Mouse (Mus musculus): ENCODE data around the gene Spata13.

Gene Spata13

DNA sequence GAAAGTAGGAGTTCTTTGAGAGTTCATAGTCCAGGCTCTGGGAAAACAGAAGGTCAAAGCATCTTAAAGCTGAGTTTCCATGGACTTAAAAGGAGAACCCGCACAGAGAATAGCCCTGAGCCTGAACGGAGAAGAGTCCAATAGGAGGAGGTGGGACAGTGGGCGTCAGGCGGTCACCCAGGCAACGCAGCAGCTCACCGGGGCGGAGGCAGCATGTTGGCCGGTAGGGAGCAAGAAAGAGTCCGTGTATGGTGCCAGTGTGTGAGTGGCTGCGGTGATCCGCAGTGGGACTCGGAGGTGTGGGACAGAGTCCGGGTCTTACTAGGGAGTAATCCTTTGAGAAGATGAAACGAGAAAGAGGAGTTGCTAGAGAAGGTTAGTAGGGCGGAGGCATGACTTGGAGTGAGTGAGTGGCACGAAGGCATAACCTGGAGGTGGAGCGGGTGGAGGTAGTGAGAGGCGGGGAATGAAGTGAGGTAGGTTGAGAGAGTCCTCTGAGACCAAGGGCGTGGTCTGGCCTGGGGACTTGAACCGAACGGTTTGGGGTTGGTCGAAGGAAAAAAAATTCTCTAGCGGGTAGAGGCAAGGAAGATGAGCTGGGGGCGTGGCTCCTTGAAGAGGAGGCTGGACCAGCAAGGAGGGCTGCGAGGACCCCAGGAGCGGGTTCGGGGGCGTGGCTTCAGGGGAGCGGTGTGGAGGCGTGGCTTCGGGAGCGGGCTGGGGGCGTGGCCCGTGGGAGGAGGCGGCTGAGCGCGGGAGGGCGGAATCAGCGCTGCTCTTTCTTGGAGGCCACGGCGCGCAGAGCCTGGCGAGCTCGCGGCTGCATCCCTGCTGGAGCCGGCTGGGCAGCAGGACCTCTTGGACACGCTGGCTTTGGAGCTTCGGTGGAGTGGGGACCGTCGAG is at the start of gene Spata13:
Gene Spata13 (plus strand): TSS at position 41 of the 904 bp plus-strand sequence.
- peak; percentile 95 for DNase-seq (ENCODE audit: inconsistent ontology term)

DNA sequence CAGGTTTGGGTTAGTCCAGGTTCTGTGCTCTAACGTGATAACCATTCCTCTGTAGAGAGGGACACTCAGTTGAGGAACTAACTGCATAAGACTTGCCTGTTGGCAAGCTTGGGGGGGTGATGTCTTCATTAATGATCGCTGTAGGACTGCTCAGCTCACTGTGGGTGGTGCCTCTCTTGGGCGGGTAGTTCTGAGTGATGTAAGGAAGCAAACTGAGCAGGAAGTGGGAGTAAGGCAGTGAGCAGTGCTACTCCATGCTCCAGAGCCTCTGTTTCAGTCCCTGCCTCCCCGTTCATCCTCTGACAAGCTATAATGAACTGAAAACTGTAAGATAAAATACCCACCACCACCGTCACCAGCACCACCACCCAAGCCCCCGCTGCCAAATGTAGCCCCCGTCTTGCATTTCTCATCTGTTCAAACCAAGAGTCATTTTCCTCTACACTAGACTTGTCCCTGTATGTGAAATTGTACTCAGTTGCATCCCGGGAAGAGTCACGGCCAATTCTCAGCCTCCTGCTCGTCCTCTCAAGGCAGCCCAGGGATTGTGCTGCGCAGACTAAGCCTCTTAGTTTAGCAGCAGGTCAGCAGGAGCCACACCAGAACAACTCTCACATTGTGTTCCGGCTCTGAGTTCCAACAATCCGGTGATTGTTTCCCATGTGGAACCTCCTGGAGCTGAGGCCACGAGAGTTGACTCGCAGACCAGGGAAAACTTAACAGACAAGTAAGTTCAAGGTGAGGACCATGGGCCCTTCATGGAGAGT is 46.9 kb upstream of the Spata13 start:
- peak; percentile 42 for DNase-seq (ENCODE audit: inconsistent ontology term)

DNA sequence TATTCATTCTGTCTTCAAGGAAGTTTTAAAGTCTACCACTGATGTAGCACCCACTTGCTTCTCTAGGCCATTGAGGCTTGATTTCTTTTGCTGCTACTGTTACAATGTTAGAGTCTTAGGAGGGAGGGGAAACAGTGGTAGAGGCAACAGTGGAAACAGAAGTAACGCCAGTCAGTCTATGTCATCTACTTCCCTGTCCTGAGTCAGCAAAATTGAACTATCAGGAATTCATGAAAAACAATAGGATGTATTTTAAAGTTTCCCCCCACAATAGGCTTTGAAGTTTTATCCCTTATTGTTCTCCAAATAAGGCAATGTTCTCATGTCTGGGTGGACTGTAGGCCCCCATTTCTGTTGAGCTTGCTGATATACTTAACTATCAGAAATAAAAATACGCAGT is 44.8 kb upstream of the Spata13 start:
- no peak for DNase-seq (ENCODE audit: inconsistent ontology term)

DNA sequence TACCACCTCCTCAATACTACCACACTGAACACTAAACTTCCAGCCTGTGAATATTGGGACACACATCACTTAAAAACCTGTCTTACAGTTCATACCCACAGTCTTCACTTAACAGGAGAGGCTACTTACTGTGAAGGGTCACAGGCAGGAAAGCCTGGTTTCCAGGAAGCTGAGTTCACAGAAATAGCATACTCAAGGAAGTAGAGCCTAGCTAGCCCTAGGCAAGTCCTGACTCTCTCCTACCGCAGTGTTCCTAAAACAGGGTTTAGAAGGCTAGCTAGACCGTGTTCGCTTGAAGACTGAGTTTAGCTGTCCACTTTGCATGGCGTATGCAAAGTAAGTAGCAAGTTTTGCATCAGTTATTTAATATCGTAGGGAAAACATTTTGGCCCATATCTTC is 41.5 kb upstream of the Spata13 start:
- DNase-seq (ENCODE audit: inconsistent ontology term): no peak

DNA sequence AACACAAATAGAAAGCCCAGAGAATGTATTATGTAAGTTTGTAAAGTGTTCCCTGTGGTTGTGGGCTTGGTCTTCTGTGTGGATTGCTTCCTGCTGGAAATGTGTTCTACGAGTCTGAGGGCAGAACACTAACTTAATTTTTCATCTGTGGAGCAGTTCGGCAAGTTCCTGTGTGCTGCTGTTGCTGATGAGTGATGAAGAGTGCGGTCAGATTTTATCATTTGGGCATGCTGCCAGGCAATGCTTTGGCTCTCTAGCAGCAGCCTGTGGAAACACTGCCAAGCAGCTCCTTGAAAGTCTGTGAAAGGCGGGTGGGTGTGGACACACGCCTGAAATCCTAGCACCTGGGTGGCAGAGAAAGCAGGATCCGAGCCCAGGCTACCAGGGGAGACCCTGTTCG is 41.0 kb upstream of the Spata13 start:
- DNase-seq (ENCODE audit: inconsistent ontology term): peak; percentile 39

DNA sequence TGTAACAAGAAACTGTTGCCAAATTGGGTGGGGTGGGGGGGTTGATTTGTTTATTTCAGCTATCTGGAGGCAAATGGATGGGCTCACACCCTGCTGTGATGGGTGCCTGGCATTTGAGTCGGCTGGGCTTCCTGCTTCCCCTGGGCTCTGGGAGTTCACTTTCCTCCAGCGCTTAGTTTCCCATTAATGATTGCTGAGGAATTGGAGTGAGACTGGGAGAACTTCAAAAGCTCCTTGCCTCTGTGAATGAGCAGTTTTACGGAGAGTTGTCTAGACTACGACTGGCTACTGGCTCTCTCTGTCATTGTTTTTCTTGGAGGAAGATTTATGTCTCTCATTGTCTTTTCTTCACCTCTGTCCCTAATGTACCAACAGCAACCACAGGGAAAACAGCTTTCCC is 36.2 kb upstream of the Spata13 start:
- DNase-seq (ENCODE audit: inconsistent ontology term): no peak

DNA sequence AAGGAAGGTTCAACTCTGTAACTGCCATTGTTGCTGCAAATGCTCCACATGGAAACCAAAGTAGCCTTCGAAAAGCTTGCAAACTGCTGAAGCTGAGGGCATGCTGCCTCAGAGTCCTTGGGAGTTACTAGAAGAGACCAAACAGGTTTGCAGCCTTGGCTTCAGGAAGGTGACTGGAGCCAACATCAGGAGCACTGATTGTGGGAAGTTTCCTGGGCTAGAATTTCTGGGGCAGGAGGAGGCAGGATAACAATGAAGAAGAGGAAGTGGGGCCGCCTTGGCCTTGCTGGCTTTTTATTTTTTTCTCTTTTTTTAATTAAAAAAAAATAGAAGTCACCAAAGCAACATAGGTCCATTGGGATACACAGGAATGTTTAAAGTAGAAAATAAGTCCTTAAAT is 34.8 kb upstream of the Spata13 start:
- no peak for DNase-seq (ENCODE audit: inconsistent ontology term)

DNA sequence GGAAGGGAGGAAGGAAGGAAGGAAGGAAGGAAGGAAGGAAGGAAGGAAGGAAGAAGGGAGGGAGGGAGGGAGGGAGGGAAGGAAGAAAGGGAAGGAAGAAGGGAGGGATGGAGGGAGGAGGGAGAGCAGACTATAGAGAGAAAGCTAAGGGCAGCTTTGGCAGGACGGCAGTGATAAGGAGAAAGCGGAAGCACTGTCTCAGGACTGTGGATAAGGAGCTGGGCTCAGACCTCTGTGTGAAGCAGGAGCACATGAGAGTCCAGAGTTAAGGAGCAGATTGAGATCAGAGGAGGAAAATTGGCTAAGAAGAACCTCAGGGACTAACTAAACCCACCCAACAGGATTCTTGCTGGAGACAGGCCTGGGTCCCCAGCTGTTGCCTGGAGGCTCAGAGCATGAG is 28.2 kb upstream of the Spata13 start:
- DNase-seq (ENCODE audit: inconsistent ontology term): no peak

DNA sequence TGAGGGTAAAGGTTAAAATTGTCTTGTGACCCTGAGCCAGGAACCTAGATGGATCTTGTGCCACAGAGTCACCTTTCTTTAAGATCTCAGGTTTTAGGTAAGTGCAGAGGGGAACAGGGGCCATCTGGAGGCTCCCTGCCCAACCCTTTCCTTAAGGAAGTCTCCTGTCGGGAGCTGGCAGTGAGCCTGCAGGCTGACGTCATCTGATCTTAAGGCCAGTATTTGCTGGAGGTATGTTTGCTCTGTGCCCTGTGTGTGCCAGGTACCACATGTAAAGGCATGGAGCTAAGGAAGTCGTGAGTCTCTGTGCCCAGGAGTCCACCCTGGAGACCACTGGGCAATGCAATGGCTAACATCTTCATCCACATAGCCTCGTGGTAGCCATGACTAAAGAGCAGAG is 27.6 kb upstream of the Spata13 start:
- no peak for DNase-seq (ENCODE audit: inconsistent ontology term)

DNA sequence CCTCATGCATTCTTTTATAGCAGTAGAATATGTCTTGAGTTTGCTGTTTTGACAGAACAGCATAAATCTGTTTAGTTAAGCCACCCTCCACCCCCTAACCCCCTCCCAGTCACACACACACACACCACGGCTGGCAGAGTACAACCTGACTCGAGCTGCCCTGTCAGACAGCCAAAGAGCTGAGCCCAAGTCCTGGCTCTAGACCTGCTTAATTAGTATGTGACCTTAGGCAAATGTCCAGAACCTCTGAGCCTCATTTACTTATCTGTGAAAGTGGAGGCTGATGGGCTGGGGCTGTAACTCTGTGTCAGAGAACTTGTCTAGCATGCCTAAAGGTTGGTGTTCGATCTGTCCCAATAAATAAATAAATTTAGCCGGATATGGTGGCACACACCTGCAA is 26.1 kb upstream of the Spata13 start:
- no peak for DNase-seq (ENCODE audit: inconsistent ontology term)

DNA sequence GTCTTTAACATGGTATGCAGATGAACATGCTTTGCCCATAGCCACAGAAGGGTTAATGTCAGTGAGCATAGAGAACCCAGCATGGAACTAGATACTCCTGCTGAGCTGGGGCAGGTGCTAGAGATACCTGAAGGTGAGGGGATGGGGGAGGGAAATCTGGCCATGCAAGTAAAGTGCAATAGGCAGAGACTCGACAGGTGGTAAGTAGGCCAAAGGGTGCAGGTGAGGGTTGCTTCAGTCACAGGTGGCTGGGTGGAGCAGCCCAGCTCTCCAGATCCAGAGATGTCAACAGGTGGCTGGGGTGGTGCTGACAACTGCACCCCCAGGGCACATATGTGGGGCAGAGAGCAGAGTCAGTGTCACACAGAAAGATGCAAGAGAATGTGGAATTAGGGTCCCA is 24.6 kb upstream of the Spata13 start:
- no peak for DNase-seq (ENCODE audit: inconsistent ontology term)

DNA sequence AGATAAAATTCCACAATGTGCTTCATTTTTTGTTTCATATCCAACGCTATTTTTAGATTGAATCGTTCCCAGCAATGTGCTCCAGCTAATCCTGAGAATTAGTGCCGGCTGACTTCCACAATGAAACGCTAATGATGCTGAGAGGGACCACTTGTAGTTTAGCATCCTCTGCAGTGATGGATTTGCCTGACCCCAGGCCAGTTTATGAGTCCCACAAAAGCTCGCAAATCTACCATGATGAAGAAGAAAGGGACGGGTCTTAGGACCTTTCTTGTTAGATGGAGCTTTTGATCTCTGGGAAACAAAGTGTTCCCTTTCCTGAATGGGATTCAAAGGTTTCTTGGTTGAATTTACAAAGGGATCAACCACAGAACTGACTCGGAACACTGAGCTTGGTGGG is 21.1 kb upstream of the Spata13 start:
- DNase-seq (ENCODE audit: inconsistent ontology term): no peak

DNA sequence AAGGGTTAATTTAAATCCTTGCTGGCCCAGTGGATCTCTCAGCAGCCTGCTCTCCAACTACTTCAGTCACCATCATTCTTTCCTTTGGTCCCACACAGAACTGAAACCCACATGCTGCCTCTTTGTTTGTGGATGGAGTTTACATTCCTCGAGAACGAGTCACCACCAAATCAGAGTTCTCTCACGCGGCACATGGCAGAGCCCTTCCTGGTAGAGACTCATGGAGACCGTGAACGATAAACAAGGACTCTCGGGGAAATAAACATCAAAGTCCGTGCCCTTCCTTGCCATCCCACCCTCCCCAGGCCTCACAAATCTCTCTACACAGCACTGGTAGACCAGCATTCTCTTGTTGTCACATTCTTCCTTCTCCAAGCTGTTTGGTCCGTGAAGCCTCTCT is 12.7 kb upstream of the Spata13 start:
- DNase-seq (ENCODE audit: inconsistent ontology term): peak; percentile 91

DNA sequence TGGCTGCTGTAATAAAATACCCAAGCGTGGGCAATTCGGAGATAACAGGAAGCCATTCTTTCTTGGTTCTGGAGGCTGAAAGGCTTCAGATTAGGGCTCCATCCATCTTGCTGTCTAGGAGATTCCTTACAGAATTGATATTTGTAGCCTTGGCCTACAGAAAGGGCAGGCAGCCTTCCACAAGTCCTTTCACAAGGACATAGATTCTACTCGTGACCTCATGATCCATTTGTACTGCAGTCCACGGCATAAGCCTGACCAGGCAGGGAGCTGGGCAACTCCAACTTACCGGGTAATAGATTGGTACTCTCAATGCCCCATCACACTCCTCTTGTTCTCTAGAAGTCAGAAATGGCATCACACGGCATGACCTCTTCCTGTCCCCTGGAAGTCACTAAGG is 8.3 kb upstream of the Spata13 start:
- no peak for DNase-seq (ENCODE audit: inconsistent ontology term)

DNA sequence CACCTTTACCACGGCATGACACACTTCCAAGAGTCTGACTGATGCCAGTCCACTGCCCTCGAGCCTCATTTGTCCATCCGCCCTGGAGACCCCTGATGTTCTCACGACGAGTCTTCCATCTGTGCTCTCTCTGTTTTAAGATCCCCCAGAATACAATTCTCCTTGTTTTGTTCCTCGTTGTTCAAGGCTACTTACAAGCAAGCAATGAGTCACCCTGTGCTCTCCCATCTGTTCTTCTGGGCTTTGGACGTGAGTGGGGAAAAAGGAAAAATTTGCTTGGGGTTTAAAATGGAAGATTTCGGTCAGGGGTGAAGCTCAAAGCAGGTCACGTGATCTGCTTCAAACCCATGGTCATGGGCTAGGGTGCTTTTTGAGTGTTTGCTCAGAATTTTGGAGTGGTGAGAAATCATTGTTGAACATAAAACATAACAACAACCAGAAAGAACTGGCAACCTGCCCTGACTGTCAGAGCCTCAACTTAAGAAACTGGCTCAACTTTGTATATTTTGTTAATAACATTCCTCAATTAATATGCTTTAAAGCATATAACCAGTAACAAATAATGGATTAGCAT is 3.8 kb upstream of the Spata13 start:
- DNase-seq (ENCODE audit: inconsistent ontology term): no peak

DNA sequence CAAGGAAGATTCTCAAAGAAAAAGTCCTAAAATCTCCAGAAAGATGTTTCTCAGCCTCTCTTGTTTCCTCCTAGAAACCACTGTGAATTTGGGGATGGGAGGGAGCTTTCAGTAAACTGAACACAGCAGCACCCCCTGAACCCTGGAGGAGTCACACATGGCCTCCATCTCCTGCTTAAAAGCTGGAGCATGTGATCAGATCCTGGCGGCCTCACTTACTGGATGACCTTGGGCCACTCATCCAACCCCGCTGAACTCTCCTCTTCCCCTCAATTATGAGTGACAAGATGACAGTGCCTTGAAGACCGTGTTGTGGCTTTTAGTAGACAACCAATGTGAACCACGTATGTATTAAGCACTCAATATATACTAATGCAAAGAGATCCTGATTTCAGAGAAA is 2.8 kb upstream of the Spata13 start:
- no peak for DNase-seq (ENCODE audit: inconsistent ontology term)

DNA sequence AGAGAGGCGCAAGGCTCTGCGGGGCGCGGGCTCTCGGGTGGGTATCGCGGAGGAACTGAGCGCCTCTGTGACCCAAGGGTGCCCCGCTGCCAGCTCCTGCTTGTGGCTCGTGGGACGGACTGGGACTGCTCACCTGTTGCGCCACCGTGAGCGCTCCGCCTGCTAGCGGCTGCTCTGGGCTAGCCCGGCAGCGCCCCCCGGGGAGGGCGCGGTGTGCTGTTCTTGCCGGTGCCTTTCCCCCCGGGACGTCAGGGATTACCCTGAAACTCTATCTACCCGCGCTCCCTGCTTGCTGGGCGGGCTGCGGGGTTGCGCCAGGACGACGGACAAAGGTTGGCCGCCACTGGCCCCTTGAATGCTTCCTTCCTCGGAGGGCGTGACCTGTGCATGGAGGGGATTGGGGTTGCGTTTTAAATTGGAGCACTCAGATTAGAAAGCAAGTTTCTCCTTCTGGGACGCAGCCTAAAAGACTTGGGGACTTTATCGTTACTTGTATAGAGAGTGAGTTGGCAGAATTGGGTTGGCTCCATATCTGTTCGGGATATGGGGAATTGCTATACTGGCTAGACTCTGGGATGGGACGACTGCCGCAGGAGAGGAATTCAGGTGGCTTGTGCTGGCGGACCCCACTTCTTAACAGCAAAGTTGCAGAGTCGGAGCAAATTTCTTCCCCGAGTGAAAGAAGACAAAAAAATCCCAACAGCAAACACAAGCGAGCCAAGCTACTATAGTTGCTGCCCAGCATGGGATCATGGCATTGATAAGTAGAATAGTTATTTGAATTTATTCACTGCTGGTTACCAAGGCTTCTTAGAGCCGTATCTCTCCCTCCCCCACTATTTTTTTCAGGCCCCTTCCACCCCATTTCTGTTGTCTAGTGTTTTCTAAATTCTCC is 1.3 kb downstream of the Spata13 start:
- DNase-seq (ENCODE audit: inconsistent ontology term): no peak

DNA sequence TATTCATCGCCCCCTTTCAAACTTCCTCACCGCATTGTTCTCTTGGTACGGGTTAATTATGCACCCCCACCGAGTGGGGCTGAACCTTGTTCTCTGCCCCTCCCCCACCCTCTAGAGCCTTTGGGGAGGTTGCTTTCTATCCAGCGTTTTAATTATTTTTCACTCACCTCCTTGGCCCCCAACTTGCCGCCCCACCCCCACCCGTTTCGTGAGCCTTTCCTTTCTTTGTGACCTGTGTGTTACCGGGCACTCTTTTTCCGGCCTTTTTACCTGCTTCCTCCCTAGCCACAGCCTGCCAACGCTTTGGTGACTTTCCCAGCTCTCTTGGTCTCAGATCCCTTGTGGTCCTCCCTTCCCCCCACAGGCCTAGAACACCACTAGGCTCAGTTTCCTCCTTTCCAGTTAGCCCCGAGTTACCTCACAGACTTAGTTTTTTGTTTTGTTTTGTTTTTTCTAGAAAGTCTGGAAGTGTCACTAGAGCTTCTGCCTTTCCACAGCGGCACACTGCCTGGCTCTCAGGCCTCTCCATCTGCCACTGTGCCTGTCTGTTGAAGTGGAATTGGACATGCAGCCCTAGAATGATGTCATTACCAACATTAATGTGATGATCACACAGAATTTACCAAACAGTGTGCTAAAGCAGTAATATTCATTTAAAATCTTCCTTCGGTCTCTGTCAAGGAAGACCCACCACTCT is 2.3 kb downstream of the Spata13 start:
- peak; percentile 33 for DNase-seq (ENCODE audit: inconsistent ontology term)

DNA sequence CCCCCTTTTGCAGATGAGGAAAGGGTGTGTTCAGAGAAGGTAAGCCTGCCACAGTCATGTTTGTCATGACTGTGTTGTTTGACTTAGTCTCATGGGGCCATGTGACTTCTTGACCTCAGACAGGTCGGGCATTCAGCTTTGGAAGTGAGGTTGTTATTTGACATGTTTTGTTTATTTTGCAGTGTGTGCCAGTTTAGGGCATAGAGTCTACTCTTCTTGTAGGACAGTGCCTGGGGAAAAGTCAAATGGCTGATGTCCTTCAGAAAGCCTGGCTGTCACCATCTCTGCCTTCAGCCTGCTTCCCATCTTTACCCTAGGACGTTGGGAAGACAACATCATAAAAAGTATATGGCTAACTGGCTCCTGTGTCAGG is 2.8 kb downstream of the Spata13 start:
- DNase-seq (ENCODE audit: inconsistent ontology term): no peak

DNA sequence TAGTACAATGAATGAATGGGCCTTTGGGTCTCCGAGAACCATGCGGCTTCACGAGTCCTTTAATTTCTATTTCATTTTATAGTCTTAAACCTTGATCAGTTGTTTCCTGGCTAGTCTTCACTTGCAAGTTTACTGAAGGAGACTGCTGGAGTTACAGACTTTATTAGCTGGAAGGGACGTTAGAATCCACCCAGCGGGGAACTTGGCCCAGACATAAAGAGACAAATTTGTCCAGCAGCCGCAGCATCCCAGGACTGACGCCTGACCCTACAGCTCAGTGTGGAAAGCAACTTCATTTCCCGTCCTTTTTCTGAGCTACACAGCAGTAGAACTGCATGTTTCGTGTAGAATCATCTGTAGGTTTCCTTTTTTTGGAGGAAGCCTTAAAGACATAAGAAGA is 3.2 kb downstream of the Spata13 start:
- peak; percentile 28 for DNase-seq (ENCODE audit: inconsistent ontology term)

DNA sequence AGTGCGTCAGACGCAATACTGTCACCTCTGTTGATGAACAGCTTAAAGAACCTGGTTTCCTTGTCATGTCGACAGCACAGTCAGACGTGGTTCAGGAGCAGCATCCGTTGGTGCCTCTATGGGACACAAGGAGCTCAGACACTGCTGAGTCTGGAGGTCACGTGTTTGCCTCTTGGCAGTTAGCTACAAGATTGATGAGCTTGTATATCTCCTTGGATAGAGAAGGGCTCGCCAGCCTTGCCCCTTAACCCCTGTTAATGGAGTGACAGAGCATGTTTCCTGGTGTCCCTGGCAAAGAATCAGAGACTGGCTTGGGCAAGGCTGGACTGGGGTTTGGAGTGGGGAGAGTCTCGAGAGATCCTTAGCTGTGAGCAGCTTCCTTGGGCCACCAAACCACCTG is 4.4 kb downstream of the Spata13 start:
- no peak for DNase-seq (ENCODE audit: inconsistent ontology term)

Measured in Muller cell, postnatal 12 days (primary cell).